Mouse (Mus musculus) intestine, embryonic 16.5 days (tissue): ENCODE data around the gene Arhgap30. TPM values are rescaled to one million over a fixed set of nuclear protein-coding genes. Genes with fewer than 3 reads are reported as not detected.

ENCODE experiments used
- ATAC-seq: fragments of 200-750 bp; cut with Nextera tagmentation; 2 replicates; pipeline ENCODE4 v1.8.0; 2017; ENCODE audit warnings: moderate TSS enrichment, moderate library complexity
- H3K27ac ChIP-seq: fragments of 300-500 bp; sonication (generic); 2 replicates; pipeline ENCODE4 v1.5.1; 2014; ENCODE audit warnings: mild to moderate bottlenecking, low read length
- H3K27me3 ChIP-seq: fragments of 300-500 bp; sonication (generic); replicated peaks from 2 replicates; pipeline ENCODE4 v1.6.1; 2014; ENCODE audit warnings: low read length, control low read depth, mixed read lengths; ENCODE audit not compliant: control insufficient read depth, insufficient read depth
- H3K36me3 ChIP-seq: fragments of 300-500 bp; sonication (generic); 2 replicates; pipeline ENCODE4 v1.6.1; 2014; ENCODE audit warnings: low read length, control low read depth; ENCODE audit not compliant: control insufficient read depth, insufficient read depth
- H3K4me1 ChIP-seq: fragments of 300-500 bp; sonication (generic); 2 replicates; pipeline ENCODE4 v1.6.1; 2014; ENCODE audit warnings: low read length, control low read depth, mixed read lengths; ENCODE audit not compliant: control insufficient read depth, insufficient read depth
- H3K4me2 ChIP-seq: fragments of 300-500 bp; sonication (generic); 2 replicates; pipeline ENCODE4 v1.6.1; 2014; ENCODE audit warnings: low read depth, low read length, control low read depth
- H3K4me3 ChIP-seq: fragments of 300-500 bp; sonication (generic); 2 replicates; pipeline ENCODE4 v1.5.1; 2014; ENCODE audit warnings: mild to moderate bottlenecking, low read length
- H3K9ac ChIP-seq: fragments of 300-500 bp; sonication (generic); 2 replicates; pipeline ENCODE4 v1.6.1; 2014; ENCODE audit warnings: low read depth, low read length
- H3K9me3 ChIP-seq: fragments of 300-500 bp; sonication (generic); 2 replicates; pipeline ENCODE4 v1.6.1; 2016; ENCODE audit warnings: low read length, control low read depth; ENCODE audit not compliant: control insufficient read depth
- WGBS: fragments of 180-500 bp; shearing (Covaris S2); extraction: QIAGEN DNeasy Blood & Tissue Kit; methylation state at CpG from one replicate; pipeline ENCODE4 v1.1.7; 2014; 5-methylcytosine and 5-hydroxymethylcytosine counted together
- polyA plus RNA-seq: library from polyadenylated mRNA; unstranded; fragments of >200 nt; fragmentation: Nextera tagmentation; extraction: Ambion mirVana; gene quantifications from 2 replicates; pipeline ENCODE4 v1.2.1, GENCODE M21; 2015

Arhgap30 gene
- polyA plus RNA-seq, 1 experiment from 2014 or later = 2.5 TPM

DNA sequence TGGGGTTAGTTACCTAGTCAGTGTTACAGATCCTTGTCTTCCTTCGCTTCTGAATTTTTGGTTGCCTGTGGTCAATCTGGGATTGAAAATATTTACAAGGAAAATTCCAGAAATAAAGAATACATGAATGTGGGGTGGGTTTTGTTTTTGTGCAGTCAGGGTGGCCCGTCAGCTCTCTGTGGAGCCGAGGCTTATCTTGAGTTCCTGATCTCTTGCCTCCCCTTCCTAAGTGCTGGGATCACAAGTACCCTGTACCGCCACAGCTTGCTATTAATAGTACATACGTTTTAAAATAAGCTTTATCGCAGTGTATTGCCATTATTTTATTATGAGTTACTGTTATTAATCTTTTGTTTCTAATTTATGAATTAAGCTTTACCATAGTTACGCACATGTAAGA, 58.1 kb downstream of the Arhgap30 start:
- Histone ChIP-seq H3K27me3 (no peaks in the 10 kb centered on the region), H3K4me1 (peaks cover 8% of the 10 kb centered on the region), H3K4me3 (no peak overlapping the region), H3K9me3 (0 out of 2 replicates have a peak, but pooled peaks cover 2% of the 10 kb centered on the region), H3K4me2 (no peak overlapping the region), H3K27ac (no peak overlapping the region), H3K36me3 (no peaks in the 10 kb centered on the region), H3K9ac (no peak overlapping the region)
- WGBS = 57% methylated on average over 7 of the region's 7 CpGs
- no peak for ATAC-seq

- no peak for ATAC-seq
- Histone ChIP-seq H3K4me3 (no peak overlapping the region), H3K27ac (no peak overlapping the region), H3K9ac (no peak overlapping the region), H3K27me3 (no peaks in the 10 kb centered on the region), H3K36me3 (no peaks in the 10 kb centered on the region), H3K4me1 (peaks cover 8% of the 10 kb centered on the region), H3K4me2 (no peak overlapping the region), H3K9me3 (0 out of 2 replicates have a peak, but pooled peaks cover 2% of the 10 kb centered on the region)
- 35% methylated on average over 10 of the region's 10 CpGs for WGBS
Observed at GRCm38 (mm10) chr1:171447692-171448091, 58.9 kb downstream of the Arhgap30 start.

- Histone ChIP-seq H3K9ac (no peak overlapping the region), H3K9me3 (0 out of 2 replicates have a peak, but pooled peaks cover 2% of the 10 kb centered on the region), H3K36me3 (no peaks in the 10 kb centered on the region), H3K4me3 (no peak overlapping the region), H3K4me1 (peaks cover 7% of the 10 kb centered on the region; the same call in 1 of the 2 replicates), H3K27ac (no peak overlapping the region), H3K27me3 (no peaks in the 10 kb centered on the region), H3K4me2 (no peak overlapping the region)
- WGBS = 74% methylated on average over 11 of the region's 11 CpGs
- no peak for ATAC-seq
Observed at GRCm38 (mm10) chr1:171450062-171450461, 61.3 kb downstream of the Arhgap30 start.

GRCm38 (mm10) chr1:171451001-171451400, 62.2 kb downstream of the Arhgap30 start:
- H3K4me3 ChIP-seq = no peak overlapping the region
- H3K27me3 ChIP-seq = no peaks in the 10 kb centered on the region
- H3K9me3 ChIP-seq = 0 out of 2 replicates have a peak, but pooled peaks cover 2% of the 10 kb centered on the region
- H3K36me3 ChIP-seq = no peaks in the 10 kb centered on the region
- H3K4me1 ChIP-seq = peaks cover 7% of the 10 kb centered on the region; the same call in 1 of the 2 replicates
- 64% methylated on average over 10 of the region's 10 CpGs for WGBS
- H3K4me2 ChIP-seq = no peak overlapping the region
- no peak overlapping the region for H3K27ac ChIP-seq
- no peak for ATAC-seq
- no peak overlapping the region for H3K9ac ChIP-seq

DNA sequence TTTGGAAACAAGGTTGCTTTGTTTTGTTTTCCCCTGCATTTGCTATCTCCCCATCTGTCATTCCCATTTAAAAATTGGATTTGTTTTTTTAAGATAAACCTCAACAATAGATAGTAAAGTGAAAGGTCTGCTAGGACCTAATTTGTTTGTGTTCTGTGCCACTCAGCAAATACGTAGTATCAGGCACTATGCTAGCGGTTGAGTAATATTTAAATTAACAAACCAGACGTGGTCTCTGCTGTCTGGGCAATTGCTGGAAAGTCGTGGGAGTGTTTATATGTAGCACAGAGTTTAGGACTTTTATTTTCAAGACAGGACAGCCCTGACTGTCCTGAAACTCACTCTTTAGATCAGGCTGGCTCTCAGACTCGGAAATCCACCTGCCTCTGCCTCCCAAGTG, 63.8 kb downstream of the Arhgap30 start:
- no peak overlapping the region for H3K9ac ChIP-seq
- 57% methylated on average over 5 of the region's 5 CpGs for WGBS
- H3K27ac ChIP-seq = no peak overlapping the region
- H3K4me1 ChIP-seq = 0 out of 2 replicates have a peak, but pooled peaks cover 5% of the 10 kb centered on the region
- H3K36me3 ChIP-seq = no peaks in the 10 kb centered on the region
- no peak overlapping the region for H3K4me2 ChIP-seq
- no peak overlapping the region for H3K4me3 ChIP-seq
- H3K27me3 ChIP-seq = no peaks in the 10 kb centered on the region
- no peaks in the 10 kb centered on the region for H3K9me3 ChIP-seq
- ATAC-seq = no peak

DNA sequence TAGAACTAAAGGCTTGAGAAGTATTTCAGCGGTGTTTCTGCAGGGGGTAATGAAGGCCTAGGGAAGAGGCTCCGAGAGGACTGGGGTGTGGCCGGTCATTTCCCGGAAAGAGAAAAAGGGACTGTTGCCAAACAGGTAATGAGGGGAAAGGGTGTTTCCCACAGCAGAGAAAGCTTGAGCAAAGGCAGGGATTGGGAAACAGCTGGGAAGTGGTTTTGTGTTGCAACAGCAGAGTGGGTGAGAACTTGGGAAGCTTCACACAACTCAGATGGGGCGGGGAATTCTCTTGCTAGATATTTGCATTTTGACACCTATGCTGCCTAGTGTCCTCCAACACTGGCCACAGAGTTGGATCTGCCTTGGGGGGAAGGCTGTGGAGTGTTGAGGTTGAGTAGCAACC, 64.2 kb downstream of the Arhgap30 start:
- H3K36me3 ChIP-seq = no peaks in the 10 kb centered on the region
- ATAC-seq = peak; percentile 27; the same call in 1 of the 2 replicates
- H3K27me3 ChIP-seq = no peaks in the 10 kb centered on the region
- no peak overlapping the region for H3K9ac ChIP-seq
- WGBS = 77% methylated on average over 5 of the region's 5 CpGs
- no peak overlapping the region for H3K4me2 ChIP-seq
- no peak overlapping the region; the same call in 1 of the 2 replicates for H3K27ac ChIP-seq
- H3K4me1 ChIP-seq = 0 out of 2 replicates have a peak, but pooled peaks cover 5% of the 10 kb centered on the region
- no peak overlapping the region for H3K4me3 ChIP-seq
- H3K9me3 ChIP-seq = no peaks in the 10 kb centered on the region

GRCm38 (mm10) chr1:171454926-171455325, 66.2 kb downstream of the Arhgap30 start:
- Histone ChIP-seq H3K4me3 (no peak overlapping the region), H3K9me3 (no peaks in the 10 kb centered on the region), H3K36me3 (no peaks in the 10 kb centered on the region), H3K9ac (no peak overlapping the region), H3K4me2 (no peak overlapping the region), H3K4me1 (0 out of 2 replicates have a peak, but pooled peaks cover 5% of the 10 kb centered on the region), H3K27ac (no peak overlapping the region), H3K27me3 (no peaks in the 10 kb centered on the region)
- WGBS = 83% methylated on average over 6 of the region's 6 CpGs
- no peak for ATAC-seq

DNA sequence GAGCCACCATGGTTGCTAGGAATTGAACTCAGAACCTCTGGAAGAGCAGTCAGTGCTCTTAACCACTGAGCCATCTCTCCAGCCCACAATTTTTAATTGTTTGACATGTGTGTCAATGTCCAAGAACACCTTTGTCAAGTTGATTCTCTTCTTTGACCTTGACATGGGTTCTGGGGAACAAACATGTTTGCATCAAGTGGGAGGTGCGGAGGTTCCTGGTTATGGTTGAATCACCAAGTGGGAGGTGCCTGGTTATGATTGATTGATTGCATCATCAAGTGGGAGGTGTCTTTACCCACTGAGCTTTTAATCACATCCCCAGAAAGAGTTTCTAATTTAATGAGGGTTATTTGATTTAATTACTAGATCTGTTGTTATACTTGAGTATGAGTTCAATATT, 68.8 kb downstream of the Arhgap30 start:
- Histone ChIP-seq H3K36me3 (peaks cover 8% of the 10 kb centered on the region; the same call in 1 of the 2 replicates), H3K27ac (no peak overlapping the region), H3K9ac (no peak overlapping the region), H3K4me1 (0 out of 2 replicates have a peak, but pooled peaks cover 5% of the 10 kb centered on the region), H3K4me3 (no peak overlapping the region), H3K27me3 (no peaks in the 10 kb centered on the region), H3K4me2 (no peak overlapping the region), H3K9me3 (no peaks in the 10 kb centered on the region)
- ATAC-seq = no peak
- WGBS = 97% methylated on average over 1 of the region's 1 CpGs

DNA sequence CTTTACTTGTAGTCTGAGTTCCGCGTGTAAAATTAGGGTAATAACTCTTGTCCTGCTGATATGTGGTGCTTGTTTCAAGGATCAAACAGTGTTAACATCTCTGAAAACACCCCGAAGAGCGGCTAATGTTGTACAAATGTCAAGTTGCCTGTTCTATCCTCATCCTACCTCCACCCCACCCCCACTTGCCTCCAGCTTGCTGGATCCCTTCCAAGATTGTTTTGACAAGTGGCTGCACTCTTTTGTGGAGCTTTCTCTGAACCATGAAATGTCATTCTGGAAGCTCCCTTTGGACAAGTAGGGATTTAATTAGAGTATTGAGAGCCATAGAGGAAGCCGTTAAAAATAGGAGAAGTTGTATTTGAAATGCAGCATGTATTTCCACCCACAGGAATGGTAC, 71.0 kb downstream of the Arhgap30 start:
- Histone ChIP-seq H3K27ac (no peak overlapping the region), H3K9me3 (no peaks in the 10 kb centered on the region), H3K4me1 (no peaks in the 10 kb centered on the region; the same call in 1 of the 2 replicates), H3K9ac (no peak overlapping the region), H3K27me3 (no peaks in the 10 kb centered on the region), H3K36me3 (peaks cover 12% of the 10 kb centered on the region; the same call in 1 of the 2 replicates), H3K4me2 (no peak overlapping the region), H3K4me3 (no peak overlapping the region)
- 57% methylated on average over 5 of the region's 5 CpGs for WGBS
- no peak for ATAC-seq
